ENCODE assay signal across 8 mouse cellular contexts in genomic region chr2:62654519-62655338, GRCm38 (mm10). TPM values are rescaled to one million over a fixed set of nuclear protein-coding genes. Genes with fewer than 3 reads are reported as not detected.
DNase-seq lines count a peak whose midpoint lies in the region; ATAC-seq and TF ChIP-seq lines count a peak whose summit lies in the region.

No protein-coding gene starts in this region.

- peaks cover 10% of the 10 kb centered on the region for H3K4me1 ChIP-seq in heart, embryonic 12.5 days (replicated peaks)
- H3K4me1 ChIP-seq in bone marrow, adult 2 months (ENCODE audit: control insufficient read depth, insufficient read depth, low read length): no peaks in the 10 kb centered on the region
- no peaks in the 10 kb centered on the region for H3K4me1 ChIP-seq in forebrain, embryonic 16.5 days (replicated peaks; ENCODE audit: control insufficient read depth, insufficient read depth, low read length)
- H3K4me1 ChIP-seq in intestine, embryonic 16.5 days (ENCODE audit: control insufficient read depth, insufficient read depth, low read length): no peaks in the 10 kb centered on the region
- no peaks in the 10 kb centered on the region for H3K4me1 ChIP-seq in midbrain, embryonic 15.5 days
- no peaks in the 10 kb centered on the region for H3K4me1 ChIP-seq in stomach, postnatal 0 days (replicated peaks; ENCODE audit: control insufficient read depth, insufficient read depth)

- H3K9ac ChIP-seq in heart, embryonic 12.5 days: no peak overlapping the region
- no peak overlapping the region for H3K9ac ChIP-seq in forebrain, embryonic 16.5 days (replicated peaks; ENCODE audit: low read depth, low read length)
- H3K9ac ChIP-seq in intestine, embryonic 16.5 days (ENCODE audit: low read depth, low read length): no peak overlapping the region
- H3K9ac ChIP-seq in midbrain, embryonic 15.5 days: no peak overlapping the region
- H3K9ac ChIP-seq in stomach, postnatal 0 days (ENCODE audit: low read length): no peak overlapping the region

- TF ChIP-seq POLR2A in bone marrow, adult 2 months (IDR thresholded peaks at IDR 0.05; ENCODE audit: borderline replicate concordance, control insufficient read depth, low read depth, low read length): no peak

- TF ChIP-seq CTCF in bone marrow, adult 2 months (IDR thresholded peaks at IDR 0.05; ENCODE audit: control insufficient read depth, insufficient read depth, low read length): peak; percentile 28; the same call in 1 of the 2 replicates
- peak; percentile 77 for TF ChIP-seq CTCF in stomach, postnatal 0 days (IDR thresholded peaks at IDR 0.05; ENCODE audit: low read depth)

- no peaks in the 10 kb centered on the region for H3K27me3 ChIP-seq in heart, embryonic 12.5 days (replicated peaks)
- no peaks in the 10 kb centered on the region for H3K27me3 ChIP-seq in forebrain, embryonic 16.5 days (replicated peaks; ENCODE audit: control insufficient read depth, insufficient read depth, low read length)
- no peaks in the 10 kb centered on the region for H3K27me3 ChIP-seq in intestine, embryonic 16.5 days (replicated peaks; ENCODE audit: control insufficient read depth, insufficient read depth, low read length)
- no peaks in the 10 kb centered on the region for H3K27me3 ChIP-seq in midbrain, embryonic 15.5 days (replicated peaks)
- H3K27me3 ChIP-seq in stomach, postnatal 0 days (ENCODE audit: control insufficient read depth, insufficient read depth, low read length): no peaks in the 10 kb centered on the region

- H3K4me3 ChIP-seq in heart, embryonic 12.5 days: no peak overlapping the region
- no peak overlapping the region for H3K4me3 ChIP-seq in bone marrow, adult 2 months (replicated peaks; ENCODE audit: control insufficient read depth, low read depth, low read length)
- H3K4me3 ChIP-seq in forebrain, embryonic 16.5 days (replicated peaks; ENCODE audit: low read length): no peak overlapping the region
- H3K4me3 ChIP-seq in intestine, embryonic 16.5 days (ENCODE audit: low read length): no peak overlapping the region
- no peak overlapping the region for H3K4me3 ChIP-seq in midbrain, embryonic 15.5 days
- H3K4me3 ChIP-seq in stomach, postnatal 0 days (ENCODE audit: low read depth, low read length): no peak overlapping the region

- no peaks in the 10 kb centered on the region for H3K9me3 ChIP-seq in heart, embryonic 12.5 days (replicated peaks)
- no peaks in the 10 kb centered on the region for H3K9me3 ChIP-seq in forebrain, embryonic 16.5 days (ENCODE audit: control insufficient read depth, low read length)
- H3K9me3 ChIP-seq in intestine, embryonic 16.5 days (ENCODE audit: control insufficient read depth, low read length): no peaks in the 10 kb centered on the region
- no peaks in the 10 kb centered on the region for H3K9me3 ChIP-seq in midbrain, embryonic 15.5 days
- no peaks in the 10 kb centered on the region for H3K9me3 ChIP-seq in stomach, postnatal 0 days (ENCODE audit: control insufficient read depth, low read length)

- WGBS in heart, embryonic 12.5 days: 38% methylated on average over 7 of the region's 7 CpGs
- 55% methylated on average over 7 of the region's 7 CpGs for WGBS in bone marrow, adult 2 months
- 49% methylated on average over 7 of the region's 7 CpGs for WGBS in forebrain, embryonic 16.5 days
- 46% methylated on average over 7 of the region's 7 CpGs for WGBS in intestine, embryonic 16.5 days
- WGBS in midbrain, embryonic 15.5 days: 45% methylated on average over 7 of the region's 7 CpGs
- 39% methylated on average over 7 of the region's 7 CpGs for WGBS in stomach, postnatal 0 days

- ATAC-seq in heart, embryonic 12.5 days (ENCODE audit: insufficient number of reproducible peaks, low FRiP score): no peak; the same call in 1 of the 2 replicates
- peak; percentile 93 for ATAC-seq in forebrain, embryonic 16.5 days
- peak; percentile 73 for ATAC-seq in intestine, embryonic 16.5 days
- peak; percentile 96 for ATAC-seq in midbrain, embryonic 15.5 days (replicated peaks)
- ATAC-seq in stomach, postnatal 0 days (ENCODE audit: low FRiP score, low TSS enrichment): no peak; the same call in 1 of the 2 replicates

- no peak for TF ChIP-seq EP300 in stomach, postnatal 0 days (optimal IDR thresholded peaks at IDR 0.05)

- H3K36me3 ChIP-seq in heart, embryonic 12.5 days: no peaks in the 10 kb centered on the region
- H3K36me3 ChIP-seq in forebrain, embryonic 16.5 days (ENCODE audit: control insufficient read depth, insufficient read depth): no peaks in the 10 kb centered on the region
- H3K36me3 ChIP-seq in intestine, embryonic 16.5 days (ENCODE audit: control insufficient read depth, insufficient read depth, low read length): no peaks in the 10 kb centered on the region
- H3K36me3 ChIP-seq in midbrain, embryonic 15.5 days (replicated peaks): no peaks in the 10 kb centered on the region
- H3K36me3 ChIP-seq in stomach, postnatal 0 days (ENCODE audit: control insufficient read depth, insufficient read depth, low read length): no peaks in the 10 kb centered on the region

- H3K4me2 ChIP-seq in heart, embryonic 12.5 days: no peak overlapping the region
- H3K4me2 ChIP-seq in forebrain, embryonic 16.5 days (ENCODE audit: low read length): no peak overlapping the region
- H3K4me2 ChIP-seq in intestine, embryonic 16.5 days (ENCODE audit: low read depth, low read length): no peak overlapping the region
- H3K4me2 ChIP-seq in midbrain, embryonic 15.5 days: no peak overlapping the region
- H3K4me2 ChIP-seq in stomach, postnatal 0 days (replicated peaks; ENCODE audit: low read depth): no peak overlapping the region

- peak; percentile 49 to 65 for DNase-seq in heart, postnatal 10 days
- DNase-seq in left cerebral cortex, postnatal 14 days (ENCODE audit: low spot score in 2 of 2): peak; percentile 78 to 86
- DNase-seq in stomach, postnatal 0 days (ENCODE audit: low spot score): peak; percentile 33

- intact Hi-C loops in heart, postnatal 10 days (cut with DNase I): no loop called here
- intact Hi-C loops in left cerebral cortex, postnatal 14 days (cut with DNase I): no loop called here

- no peak overlapping the region for H3K27ac ChIP-seq in heart, embryonic 12.5 days (ENCODE audit: poor library complexity, severe bottlenecking)
- H3K27ac ChIP-seq in bone marrow, adult 2 months (ENCODE audit: control insufficient read depth, insufficient read depth, low read depth, low read length, poor library complexity): no peak overlapping the region
- no peak overlapping the region for H3K27ac ChIP-seq in forebrain, embryonic 16.5 days (ENCODE audit: low read length)
- no peak overlapping the region for H3K27ac ChIP-seq in intestine, embryonic 16.5 days (ENCODE audit: low read length)
- H3K27ac ChIP-seq in midbrain, embryonic 15.5 days: no peak overlapping the region
- no peak overlapping the region for H3K27ac ChIP-seq in stomach, postnatal 0 days (replicated peaks)

RNA-seq across cellular contexts. Expression of gene Ifih1, which starts 8.7 kb away (rescaled TPM):
- 1 to 10 TPM; 3.9 to 5.5 TPM for total RNA-seq in heart, postnatal 10 days (2021)
- 1.6 TPM in 2 replicates for polyA plus RNA-seq in heart, embryonic 12.5 days (2016; fragmentation: Nextera tagmentation; extraction: Ambion mirVana)
- polyA plus RNA-seq in bone marrow, adult 2 months (2011; ENCODE audit: insufficient read depth, insufficient read length, low replicate concordance, missing spikeins): 7.0 and 8.2 TPM in 2 replicates
- polyA plus RNA-seq in forebrain, embryonic 16.5 days (2015; fragmentation: Nextera tagmentation; extraction: Ambion mirVana): 1.2 and 1.4 TPM in 2 replicates
- 6.0 and 6.4 TPM in 2 replicates for polyA plus RNA-seq in intestine, embryonic 16.5 days (2015; fragmentation: Nextera tagmentation; extraction: Ambion mirVana)
- total RNA-seq in left cerebral cortex, postnatal 14 days (2021): 1 to 10 TPM; 2.1 to 2.9 TPM
- 0.93 and 0.97 TPM in 2 replicates for polyA plus RNA-seq in midbrain, embryonic 15.5 days (2015; fragmentation: Nextera tagmentation; extraction: Ambion mirVana)
- polyA plus RNA-seq in stomach, postnatal 0 days (2015; fragmentation: Nextera tagmentation; extraction: Ambion mirVana): 4.3 and 4.9 TPM in 2 replicates

RNA-seq across cellular contexts. Expression of gene Gca, which starts 9.4 kb away (rescaled TPM):
- 10 to 100 TPM; 28.7 to 41.1 TPM for total RNA-seq in heart, postnatal 10 days (2021)
- 14.7 and 16.1 TPM in 2 replicates for polyA plus RNA-seq in heart, embryonic 12.5 days (2016; fragmentation: Nextera tagmentation; extraction: Ambion mirVana)
- 5.8 and 17.3 TPM in 2 replicates for polyA plus RNA-seq in bone marrow, adult 2 months (2011; ENCODE audit: insufficient read depth, insufficient read length, low replicate concordance, missing spikeins)
- 8.8 and 9.2 TPM in 2 replicates for polyA plus RNA-seq in forebrain, embryonic 16.5 days (2015; fragmentation: Nextera tagmentation; extraction: Ambion mirVana)
- 7.2 and 7.6 TPM in 2 replicates for polyA plus RNA-seq in intestine, embryonic 16.5 days (2015; fragmentation: Nextera tagmentation; extraction: Ambion mirVana)
- total RNA-seq in left cerebral cortex, postnatal 14 days (2021): 10 to 100 TPM; 12.0 to 15.3 TPM
- 2.7 and 3.4 TPM in 2 replicates for polyA plus RNA-seq in midbrain, embryonic 15.5 days (2015; fragmentation: Nextera tagmentation; extraction: Ambion mirVana)
- polyA plus RNA-seq in stomach, postnatal 0 days (2015; fragmentation: Nextera tagmentation; extraction: Ambion mirVana): 5.1 and 5.3 TPM in 2 replicates

Comparison
In these comparisons a context has a peak if more than half of its experiments do, and no peak if none do; other contexts are left out.
1. ATAC-seq: peak in forebrain, embryonic 16.5 days (single experiment), intestine, embryonic 16.5 days (single experiment) and midbrain, embryonic 15.5 days (single experiment); none in heart, embryonic 12.5 days (single experiment) and stomach, postnatal 0 days (single experiment).
2. Peak in every context shown above with its lines, with median percentiles within 50 percentile points of each other: DNase-seq.